Mouse (Mus musculus) R1 (cell line): ENCODE measurements around the gene Fam102a.

ENCODE experiments used
- DNase-seq: peaks from one replicate; pipeline ENCODE4 v3.0.0-alpha.2; 2018; ENCODE audit warnings: low read depth, low spot score

Fam102a gene

GRCm38 (mm10) chr2:32608778-32609435 is 73.8 kb downstream of the Fam102a start:
- peak; percentile 80 for DNase-seq

- DNase-seq = peak; percentile 78
These were observed 75.6 kb downstream of the Fam102a start for GRCm38 (mm10) chr2:32610610-32611229.

- DNase-seq = peak; percentile 89
These were observed 77.1 kb downstream of the Fam102a start for GRCm38 (mm10) chr2:32612274-32612673.

- DNase-seq = no peak
These were observed 82.0 kb downstream of the Fam102a start for GRCm38 (mm10) chr2:32617109-32617508.

- peak; percentile 78 for DNase-seq
These were observed 82.5 kb downstream of the Fam102a start for GRCm38 (mm10) chr2:32617601-32618000.

GRCm38 (mm10) chr2:32618051-32618450 is 82.9 kb downstream of the Fam102a start:
- no peak for DNase-seq
